Mouse (Mus musculus) midbrain, embryonic 15.5 days (tissue): ENCODE measurements around the gene Apela. TPM values are rescaled to one million over a fixed set of nuclear protein-coding genes. Genes with fewer than 3 reads are reported as not detected.

Source experiments
- ATAC-seq: fragments of 200-750 bp; cut with Nextera tagmentation; replicated peaks from 2 replicates; pipeline ENCODE4 v1.8.0; 2017; ENCODE audit warnings: moderate TSS enrichment
- H3K27ac ChIP-seq: fragments of 300-500 bp; sonication (generic); 2 replicates; pipeline ENCODE4 v1.5.1; 2015; ENCODE audit warnings: mild to moderate bottlenecking, inconsistent platforms
- H3K27me3 ChIP-seq: fragments of 300-500 bp; sonication (generic); replicated peaks from 2 replicates; pipeline ENCODE4 v1.6.1; 2015; ENCODE audit warnings: inconsistent platforms
- H3K36me3 ChIP-seq: fragments of 300-500 bp; sonication (generic); replicated peaks from 2 replicates; pipeline ENCODE4 v1.6.1; 2015; ENCODE audit warnings: inconsistent platforms
- H3K4me1 ChIP-seq: fragments of 300-500 bp; sonication (generic); 2 replicates; pipeline ENCODE4 v1.6.1; 2015; ENCODE audit warnings: inconsistent platforms
- H3K4me2 ChIP-seq: fragments of 300-500 bp; sonication (generic); 2 replicates; pipeline ENCODE4 v1.6.1; 2015; ENCODE audit warnings: inconsistent platforms, mild to moderate bottlenecking, moderate library complexity
- H3K4me3 ChIP-seq: fragments of 300-500 bp; sonication (generic); 2 replicates; pipeline ENCODE4 v1.5.1; 2015; ENCODE audit warnings: mild to moderate bottlenecking, inconsistent platforms
- H3K9ac ChIP-seq: fragments of 300-500 bp; sonication (generic); 2 replicates; pipeline ENCODE4 v1.6.1; 2015; ENCODE audit warnings: mild to moderate bottlenecking, inconsistent platforms
- H3K9me3 ChIP-seq: fragments of 300-500 bp; sonication (generic); 2 replicates; pipeline ENCODE4 v1.6.1; 2016; ENCODE audit warnings: inconsistent platforms
- WGBS: fragments of 180-500 bp; shearing (Covaris S2); methylation state at CpG from one replicate; pipeline ENCODE4 v1.1.7; 2015; ENCODE audit warnings: mixed read lengths; 5-methylcytosine and 5-hydroxymethylcytosine counted together
- polyA plus RNA-seq: library from polyadenylated mRNA; unstranded; fragments of >200 nt; fragmentation: Nextera tagmentation; extraction: Ambion mirVana; gene quantifications from 2 replicates; pipeline ENCODE4 v1.2.1, GENCODE M21; 2015

Gene Apela
- polyA plus RNA-seq, 1 experiment from 2014 or later = 0.84 TPM

DNA sequence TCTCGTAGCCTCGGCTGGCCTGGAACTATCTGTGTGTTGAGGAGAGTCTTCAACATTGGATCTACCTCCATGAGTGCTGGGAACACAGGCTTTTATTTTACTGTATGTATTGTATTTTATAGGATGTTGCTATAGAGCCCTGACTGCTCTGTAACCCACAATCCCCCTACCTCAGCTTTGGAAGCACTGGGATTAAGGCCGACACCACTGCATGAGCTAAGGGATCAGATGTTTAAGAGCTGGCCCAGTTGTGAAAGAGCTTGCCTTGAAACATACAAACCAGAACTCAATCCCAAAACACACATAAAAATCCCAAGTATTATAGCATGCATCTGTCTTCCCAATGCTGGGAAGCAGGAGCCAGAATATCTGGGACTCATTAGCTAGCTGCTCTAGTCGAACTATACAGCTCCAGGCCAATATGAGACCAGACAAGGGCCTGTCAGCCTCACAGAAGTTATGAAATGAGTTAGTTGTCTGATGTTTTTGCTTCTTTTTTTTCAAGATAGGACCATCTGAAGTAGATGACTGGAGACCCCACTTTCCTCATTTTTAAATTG is 38.2 kb downstream of the Apela start:
- Histone ChIP-seq H3K36me3 (no peaks in the 10 kb centered on the region), H3K4me1 (no peaks in the 10 kb centered on the region), H3K4me3 (no peak overlapping the region), H3K27ac (no peak overlapping the region), H3K27me3 (no peaks in the 10 kb centered on the region), H3K4me2 (no peak overlapping the region), H3K9ac (no peak overlapping the region), H3K9me3 (no peaks in the 10 kb centered on the region)
- ATAC-seq = no peak
- 85% methylated on average over 4 of the region's 4 CpGs for WGBS

DNA sequence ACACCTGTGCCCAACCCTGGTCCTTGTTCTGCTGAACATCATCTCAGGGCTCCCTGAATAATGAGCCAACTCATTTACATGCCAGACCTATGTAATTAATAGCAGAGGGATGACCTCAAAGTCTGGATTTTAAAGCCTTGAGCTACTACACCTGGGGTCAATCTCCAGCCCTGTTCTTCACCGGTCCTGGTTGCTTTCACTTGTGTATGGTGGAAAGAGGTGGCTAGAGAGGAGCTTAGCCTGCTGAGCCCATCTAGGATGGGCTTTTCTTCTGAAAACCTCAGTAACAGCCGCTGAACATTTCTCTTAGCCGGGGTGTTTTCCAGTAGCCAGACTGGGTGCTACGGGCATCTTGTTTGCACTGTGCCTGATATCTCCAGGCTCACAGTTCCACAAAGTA is 49.4 kb downstream of the Apela start, which contains the start of gene Trim75:
Gene Trim75, minus strand, starts transcription at position 101 of the 400 bp plus-strand sequence.
- no peak for ATAC-seq
- 87% methylated on average over 4 of the region's 4 CpGs for WGBS
- Histone ChIP-seq H3K9me3 (no peaks in the 10 kb centered on the region), H3K27me3 (no peaks in the 10 kb centered on the region), H3K4me2 (no peak within 1 kb of the TSS), H3K9ac (no peak within 1 kb of the TSS), H3K36me3 (no peaks in the 10 kb centered on the region), H3K4me3 (no peak within 1 kb of the TSS), H3K4me1 (no peaks in the 10 kb centered on the region), H3K27ac (no peak within 1 kb of the TSS)

DNA sequence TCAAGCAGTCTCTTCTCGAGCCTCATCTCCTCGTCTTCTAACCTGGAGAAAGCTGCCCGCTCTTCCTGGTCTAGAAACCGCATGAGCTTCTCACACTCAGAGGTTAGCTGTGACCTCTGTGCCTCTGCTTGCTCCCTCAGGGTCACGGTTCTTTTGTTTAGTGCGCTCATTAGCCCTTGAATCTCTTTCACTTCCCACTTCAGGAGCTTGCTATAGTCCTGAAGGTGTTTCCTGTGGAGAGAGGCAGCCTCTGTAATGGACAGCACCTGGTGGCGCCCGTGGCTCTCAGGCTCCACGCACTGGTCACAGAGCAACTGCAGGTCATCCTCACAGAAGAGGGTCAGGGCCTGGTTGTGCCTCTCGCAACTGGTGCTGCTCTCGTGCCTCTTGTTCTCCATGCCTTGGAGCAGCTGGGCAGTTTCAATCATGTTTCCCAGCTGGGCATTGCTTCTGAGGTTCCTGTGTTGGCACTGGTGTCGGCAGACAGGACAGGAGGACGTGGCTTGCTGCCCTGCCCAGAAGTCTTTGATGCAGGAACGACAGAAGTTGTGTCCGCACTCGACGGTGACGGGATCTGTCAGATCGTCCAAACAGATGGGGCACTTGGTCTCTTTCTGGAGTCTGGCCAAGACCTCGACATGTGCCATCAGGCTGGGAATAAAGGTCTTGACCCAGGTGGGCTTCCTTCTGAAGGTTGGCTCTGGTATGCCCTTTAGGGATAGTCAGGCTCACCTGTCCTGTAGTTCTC is 53.8 kb downstream of the Apela start:
- no peak for ATAC-seq
- WGBS = 77% methylated on average over 20 of the region's 20 CpGs

More for the DNA sequence above, 53.8 kb downstream of the Apela start:
- no peak overlapping the region for H3K4me3 ChIP-seq
- no peaks in the 10 kb centered on the region for H3K4me1 ChIP-seq
- H3K9ac ChIP-seq = no peak overlapping the region
- no peak overlapping the region for H3K4me2 ChIP-seq
- no peaks in the 10 kb centered on the region for H3K36me3 ChIP-seq
- no peak overlapping the region for H3K27ac ChIP-seq
- no peaks in the 10 kb centered on the region for H3K9me3 ChIP-seq
- H3K27me3 ChIP-seq = no peaks in the 10 kb centered on the region

Other genes with a start within 250 kb of the Apela start
- gene Klhl2, start 187.3 kb downstream of the Apela start, polyA plus RNA-seq = 43.4 and 43.8 TPM in 2 replicates
- gene Tmem192, start 90.2 kb downstream of the Apela start, polyA plus RNA-seq = 25.0 and 26.8 TPM in 2 replicates
- 0.18 and 0.19 TPM in 2 replicates for gene Trim75, start 49.5 kb downstream of the Apela start, polyA plus RNA-seq
- gene Trim61, start 18.8 kb downstream of the Apela start, polyA plus RNA-seq = not detected in 2 replicates
- gene Trim60, start 18.8 kb downstream of the Apela start, polyA plus RNA-seq = not detected in 2 replicates
- not detected in 2 replicates for gene Gm10663, start 37.7 kb upstream of the Apela start, polyA plus RNA-seq
- 0.14 TPM in 1 of 2 replicates, not detected in the other for gene BC030870, start 92.2 kb upstream of the Apela start, polyA plus RNA-seq